Mouse (Mus musculus) lung, adult 2 months (tissue): Measurements from ENCODE around the gene Prdm8.

Experiments
- CTCF ChIP-seq: fragments of 200-500 bp; IDR thresholded peaks from 2 replicates; pipeline ENCODE4 v1.5.1; 2011; ENCODE audit warnings: mild to moderate bottlenecking, low read length, control low read depth; ENCODE audit not compliant: insufficient read depth
- POLR2A ChIP-seq: fragments of 200-500 bp; IDR thresholded peaks from 2 replicates; pipeline ENCODE4 v1.6.1; 2011; ENCODE audit warnings: low read depth, mild to moderate bottlenecking, control low read depth, low read length, borderline replicate concordance; ENCODE audit errors: extremely low read depth

DNA sequence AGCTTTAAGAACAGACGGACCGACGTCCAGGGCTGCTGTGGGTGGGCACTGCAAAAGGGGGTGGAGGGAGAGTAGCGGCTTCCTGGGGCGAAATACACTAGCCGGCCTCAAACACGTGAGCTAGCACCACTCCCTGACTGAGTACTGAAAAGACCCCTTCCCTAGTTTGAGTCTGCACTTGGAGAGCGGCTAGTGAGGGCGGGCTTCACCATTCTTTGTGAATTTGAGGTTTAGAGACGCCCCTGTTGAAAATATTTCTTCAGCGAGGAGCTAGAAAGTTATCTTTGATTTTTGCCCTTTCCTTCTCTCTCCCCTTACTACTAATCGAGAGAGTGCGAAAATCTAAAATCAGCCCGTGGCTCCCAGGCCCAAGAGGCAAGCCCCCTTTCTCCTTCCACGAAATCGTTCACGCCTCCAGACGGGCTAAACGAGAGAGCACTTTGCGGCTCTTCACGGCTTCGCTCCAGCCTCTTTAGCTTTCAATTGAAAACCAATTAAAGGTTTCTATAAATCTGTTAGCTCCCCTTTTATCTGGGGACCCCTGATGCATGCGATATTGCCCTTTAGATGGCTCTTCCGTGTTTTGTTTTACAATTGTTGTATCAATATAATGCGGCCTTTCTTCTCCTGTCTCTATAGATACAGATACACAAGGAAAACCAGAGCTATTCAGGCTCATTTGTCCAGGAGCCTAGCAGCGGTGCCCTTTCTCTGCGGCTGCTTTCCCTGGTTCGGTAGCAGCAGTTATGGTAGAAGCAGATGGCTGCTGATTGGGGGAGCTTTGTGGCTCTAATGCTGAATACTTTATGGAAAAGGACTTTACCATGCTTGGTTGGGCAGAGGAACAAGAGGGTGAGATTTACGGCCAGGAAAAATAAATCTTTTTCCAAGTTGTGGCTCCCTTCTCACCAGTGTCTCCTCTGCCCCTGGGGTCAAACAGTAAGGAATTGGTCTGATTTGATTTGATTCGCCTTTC lies 2.7 kb downstream of the Prdm8 start:
- TF ChIP-seq POLR2A, result no peak
- TF ChIP-seq CTCF, result no peak
